Comparison of ENCODE assay signal across 16 mouse cellular contexts in genomic region chr13:113663883-113664282, GRCm38 (mm10). TPM values are rescaled to one million over a fixed set of nuclear protein-coding genes. Genes with fewer than 3 reads are reported as not detected.
A peak's percentile ranks its signal among the peaks of the same experiment; 100 is the strongest.
DNase-seq lines count a peak whose midpoint lies in the region; ATAC-seq and TF ChIP-seq lines count a peak whose summit lies in the region.
"Had no signal": no experiment of that assay in that cellular context is flagged by ENCODE, and none has a peak within 500 bp of the region (broad histone marks: within the 10 kb centered on the region; RNA-seq: fewer than 3 reads in every experiment).

No protein-coding gene starts in this region.

- WGBS in hindbrain, embryonic 13.5 days = 77% methylated on average over 7 of the region's 7 CpGs
- WGBS in hindbrain, embryonic 11.5 days = 82% methylated on average over 7 of the region's 7 CpGs
- 76% methylated on average over 7 of the region's 7 CpGs for WGBS in forebrain, embryonic 14.5 days

- ATAC-seq in hindbrain, embryonic 13.5 days (ENCODE audit: low FRiP score) = no peak
- no peak for ATAC-seq in hindbrain, embryonic 11.5 days (ENCODE audit: low FRiP score)
- ATAC-seq in forebrain, embryonic 14.5 days = no peak
- ATAC-seq: Patski had no signal

- no peak for TF ChIP-seq CTCF in E14TG2a.4 (conservative IDR thresholded peaks at IDR 0.05; ENCODE audit: low read length)

- peaks cover 5% of the 10 kb centered on the region; the same call in 1 of the 2 replicates for H3K27me3 ChIP-seq in hindbrain, embryonic 13.5 days
- H3K27me3 ChIP-seq in hindbrain, embryonic 11.5 days (ENCODE audit: control insufficient read depth, insufficient read depth, low read length) = no peaks in the 10 kb centered on the region
- peaks cover 39% of the 10 kb centered on the region for H3K27me3 ChIP-seq in E14TG2a.4 (ENCODE audit: insufficient read depth, low read length)
- no peaks in the 10 kb centered on the region for H3K27me3 ChIP-seq in forebrain, embryonic 14.5 days (replicated peaks; ENCODE audit: control insufficient read depth, insufficient read depth, low read length)
- H3K27me3 ChIP-seq: embryonic facial prominence, embryonic 12.5 days; limb, embryonic 12.5 days; liver, embryonic 15.5 days; Patski had no signal

- H3K4me1 ChIP-seq in hindbrain, embryonic 13.5 days (replicated peaks) = peaks cover 11% of the 10 kb centered on the region
- H3K4me1 ChIP-seq in hindbrain, embryonic 11.5 days (replicated peaks; ENCODE audit: control insufficient read depth, insufficient read depth, low read length) = no peaks in the 10 kb centered on the region
- H3K4me1 ChIP-seq in E14TG2a.4 (replicated peaks; ENCODE audit: low read depth, low read length) = peaks cover 12% of the 10 kb centered on the region
- H3K4me1 ChIP-seq in forebrain, embryonic 14.5 days (ENCODE audit: control insufficient read depth, insufficient read depth, low read length) = peaks cover 10% of the 10 kb centered on the region
- H3K4me1 ChIP-seq: limb, embryonic 12.5 days; liver, embryonic 15.5 days had no signal

- H3K4me3 ChIP-seq in hindbrain, embryonic 13.5 days = no peak overlapping the region
- no peak overlapping the region for H3K4me3 ChIP-seq in hindbrain, embryonic 11.5 days (ENCODE audit: low read depth, low read length)
- peak overlapping the region; percentile 66; the same call in 1 of the 2 replicates for H3K4me3 ChIP-seq in E14TG2a.4 (replicated peaks; ENCODE audit: low read length)
- no peak overlapping the region for H3K4me3 ChIP-seq in forebrain, embryonic 14.5 days (ENCODE audit: low read depth, low read length)
- H3K4me3 ChIP-seq: embryonic facial prominence, embryonic 12.5 days; limb, embryonic 12.5 days; liver, embryonic 15.5 days had no signal

- DNase-seq in gastrocnemius, adult 18-20 months (ENCODE audit: low spot score) = peak; percentile 21
- no peak for DNase-seq in gastrocnemius, postnatal 4 days (ENCODE audit: low spot score in 2 of 2)
- DNase-seq in hindbrain, embryonic 11.5 days (ENCODE audit: low spot score) = no peak
- no peak for DNase-seq in forebrain, embryonic 14.5 days (ENCODE audit: low spot score)
- no peak for DNase-seq in spleen, adult 12 weeks (ENCODE audit: low spot score)
- no peak for DNase-seq in layer of hippocampus, postnatal 36 days
- DNase-seq: gastrocnemius, postnatal 25 days; kidney, adult 8-10 months; kidney, postnatal 36 days had no signal

- 0 out of 2 replicates have a peak overlapping the region, but pooled peaks have one; percentile 29 for H3K9ac ChIP-seq in hindbrain, embryonic 13.5 days
- no peak overlapping the region for H3K9ac ChIP-seq in hindbrain, embryonic 11.5 days (ENCODE audit: low read depth, low read length)
- H3K9ac ChIP-seq in forebrain, embryonic 14.5 days (ENCODE audit: low read length) = no peak overlapping the region; the same call in 1 of the 2 replicates
- H3K9ac ChIP-seq: embryonic facial prominence, embryonic 12.5 days; limb, embryonic 12.5 days; liver, embryonic 15.5 days had no signal

- H3K27ac ChIP-seq in hindbrain, embryonic 13.5 days = no peak overlapping the region
- H3K27ac ChIP-seq in hindbrain, embryonic 11.5 days (ENCODE audit: low read depth, low read length) = no peak overlapping the region
- H3K27ac ChIP-seq in forebrain, embryonic 14.5 days (ENCODE audit: low read depth, low read length) = no peak overlapping the region
- H3K27ac ChIP-seq: embryonic facial prominence, embryonic 12.5 days; limb, embryonic 12.5 days; liver, embryonic 15.5 days had no signal

- H3K4me2 ChIP-seq in hindbrain, embryonic 13.5 days = 0 out of 2 replicates have a peak overlapping the region, but pooled peaks have one; percentile 8
- no peak overlapping the region for H3K4me2 ChIP-seq in hindbrain, embryonic 11.5 days (replicated peaks; ENCODE audit: low read depth, low read length)
- peak overlapping the region; percentile 37 for H3K4me2 ChIP-seq in forebrain, embryonic 14.5 days (ENCODE audit: low read length)
- H3K4me2 ChIP-seq: embryonic facial prominence, embryonic 12.5 days; limb, embryonic 12.5 days; liver, embryonic 15.5 days had no signal

- H3K9me3 ChIP-seq in hindbrain, embryonic 13.5 days = no peaks in the 10 kb centered on the region
- H3K9me3 ChIP-seq in hindbrain, embryonic 11.5 days (ENCODE audit: control insufficient read depth, low read length) = no peaks in the 10 kb centered on the region
- no peaks in the 10 kb centered on the region for H3K9me3 ChIP-seq in E14TG2a.4 (ENCODE audit: low read length)
- no peaks in the 10 kb centered on the region for H3K9me3 ChIP-seq in forebrain, embryonic 14.5 days (replicated peaks; ENCODE audit: control insufficient read depth, low read length)
- H3K9me3 ChIP-seq: embryonic facial prominence, embryonic 12.5 days; limb, embryonic 12.5 days; liver, embryonic 15.5 days had no signal

- H3K36me3 ChIP-seq in hindbrain, embryonic 13.5 days = no peaks in the 10 kb centered on the region
- H3K36me3 ChIP-seq in hindbrain, embryonic 11.5 days (ENCODE audit: control insufficient read depth, insufficient read depth, low read length) = no peaks in the 10 kb centered on the region
- H3K36me3 ChIP-seq in E14TG2a.4 (ENCODE audit: insufficient read depth, low read length) = no peaks in the 10 kb centered on the region
- no peaks in the 10 kb centered on the region for H3K36me3 ChIP-seq in forebrain, embryonic 14.5 days (ENCODE audit: control insufficient read depth, insufficient read depth, low read length)
- H3K36me3 ChIP-seq: embryonic facial prominence, embryonic 12.5 days; limb, embryonic 12.5 days; liver, embryonic 15.5 days had no signal

RNA-seq across cellular contexts. Expression of gene Hspb3, which starts 0.4 kb away (rescaled TPM):
- 10 to 100 TPM; 47.7 to 56.6 TPM for total RNA-seq in gastrocnemius, adult 18-20 months (2021)
- total RNA-seq in gastrocnemius, postnatal 4 days (2021) = 10 to 100 TPM; 79.4 to 87.2 TPM
- polyA plus RNA-seq in hindbrain, embryonic 13.5 days (2015; fragmentation: Nextera tagmentation; extraction: Ambion mirVana) = 0.35 TPM in 1 of 2 replicates, not detected in the other
- polyA plus RNA-seq in hindbrain, embryonic 11.5 days (2014; fragmentation: Nextera tagmentation; extraction: Ambion mirVana) = not detected in 2 replicates
- 1.1 TPM in 1 of 2 replicates, not detected in the other for polyA plus RNA-seq in forebrain, embryonic 14.5 days (2014; fragmentation: Nextera tagmentation; extraction: Ambion mirVana)
- 1 to 10 TPM in 1 of 2 experiments, under 1 TPM in 1; 0.62 to 1.0 TPM for total RNA-seq in layer of hippocampus, postnatal 36 days (2021)
- total RNA-seq: megakaryocyte-erythroid progenitor cell, adult 5-6 weeks had no signal
- polyA plus RNA-seq: Patski had no signal

RNA-seq across cellular contexts. Expression of gene Snx18, which starts 45.5 kb away (rescaled TPM):
- 10 to 100 TPM in 1 of 2 experiments, 1 to 10 TPM in 1; 9.2 to 11.3 TPM for total RNA-seq in gastrocnemius, adult 18-20 months (2021)
- 10 to 100 TPM; 30.7 to 36.4 TPM for total RNA-seq in gastrocnemius, postnatal 4 days (2021)
- polyA plus RNA-seq in hindbrain, embryonic 13.5 days (2015; fragmentation: Nextera tagmentation; extraction: Ambion mirVana) = 10.8 and 11.2 TPM in 2 replicates
- polyA plus RNA-seq in hindbrain, embryonic 11.5 days (2014; fragmentation: Nextera tagmentation; extraction: Ambion mirVana) = 22.0 and 25.8 TPM in 2 replicates
- polyA plus RNA-seq in forebrain, embryonic 14.5 days (2014; fragmentation: Nextera tagmentation; extraction: Ambion mirVana) = 12.1 and 12.2 TPM in 2 replicates
- 10 to 100 TPM; 21.6 to 22.7 TPM for total RNA-seq in layer of hippocampus, postnatal 36 days (2021)

Comparison
In these comparisons a context has a peak if more than half of its experiments do, and no peak if none do; other contexts are left out.
1. RNA of gene Hspb3, which starts 0.4 kb away (total RNA-seq): 79.4 to 87.2 TPM in gastrocnemius, postnatal 4 days and 47.7 to 56.6 TPM in gastrocnemius, adult 18-20 months; 0.62 to 1.0 TPM in layer of hippocampus, postnatal 36 days; every median in the first group is over 10 times any median in the second.